Mouse (Mus musculus): ENCODE measurements around the gene Cfd.
A peak's percentile ranks its signal among the peaks of the same experiment; 100 is the strongest.

Cfd gene

GRCm38 (mm10) chr10:79934272-79934721 lies 43.6 kb downstream of the Cfd start:
- no peak for DNase-seq (ENCODE audit: low spot score)

DNA sequence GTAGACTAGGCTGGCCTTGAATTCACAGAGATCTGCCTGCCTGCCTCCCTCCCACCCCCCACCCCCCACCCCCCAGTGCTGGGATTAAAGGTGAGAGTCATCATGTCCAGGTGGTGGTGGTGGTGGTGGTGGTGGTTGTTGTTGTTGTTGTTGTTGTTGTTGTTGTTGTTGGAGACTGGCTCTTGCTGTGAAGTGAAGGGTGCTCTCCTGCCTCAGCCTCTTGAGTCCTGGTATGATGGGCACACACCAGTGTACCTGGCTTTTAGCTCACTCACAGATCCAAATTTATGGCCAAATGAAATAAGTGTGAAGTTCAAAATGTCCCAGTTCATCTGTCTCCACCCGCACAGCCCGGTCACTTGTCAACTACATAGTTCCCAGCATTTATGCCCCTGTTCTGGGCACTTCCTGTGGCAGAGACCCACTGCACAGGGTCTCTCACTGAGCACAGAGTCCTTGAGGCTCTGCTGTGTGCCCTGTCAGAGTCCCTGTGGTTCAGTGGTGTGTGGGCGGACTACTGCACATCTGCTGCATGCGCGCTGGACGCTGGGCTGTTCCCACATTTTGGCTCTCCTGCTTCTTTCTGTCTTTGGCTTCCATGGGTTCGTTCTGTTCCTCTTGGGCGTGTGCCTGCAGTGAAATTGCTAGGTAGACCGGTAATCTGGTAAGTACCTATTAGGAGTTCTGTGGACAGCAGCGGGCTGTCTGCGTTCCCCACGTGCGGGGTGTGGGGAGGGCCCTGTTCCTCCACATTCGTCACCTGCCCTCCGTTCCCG lies 44.3 kb downstream of the Cfd start:
- no peak for DNase-seq (ENCODE audit: low spot score)

- DNase-seq (ENCODE audit: low spot score) = no peak
These were observed 45.7 kb downstream of the Cfd start for GRCm38 (mm10) chr10:79936284-79936910.

- DNase-seq (ENCODE audit: low spot score) = peak; percentile 89
These were observed 46.3 kb downstream of the Cfd start for GRCm38 (mm10) chr10:79936911-79937441.

DNA sequence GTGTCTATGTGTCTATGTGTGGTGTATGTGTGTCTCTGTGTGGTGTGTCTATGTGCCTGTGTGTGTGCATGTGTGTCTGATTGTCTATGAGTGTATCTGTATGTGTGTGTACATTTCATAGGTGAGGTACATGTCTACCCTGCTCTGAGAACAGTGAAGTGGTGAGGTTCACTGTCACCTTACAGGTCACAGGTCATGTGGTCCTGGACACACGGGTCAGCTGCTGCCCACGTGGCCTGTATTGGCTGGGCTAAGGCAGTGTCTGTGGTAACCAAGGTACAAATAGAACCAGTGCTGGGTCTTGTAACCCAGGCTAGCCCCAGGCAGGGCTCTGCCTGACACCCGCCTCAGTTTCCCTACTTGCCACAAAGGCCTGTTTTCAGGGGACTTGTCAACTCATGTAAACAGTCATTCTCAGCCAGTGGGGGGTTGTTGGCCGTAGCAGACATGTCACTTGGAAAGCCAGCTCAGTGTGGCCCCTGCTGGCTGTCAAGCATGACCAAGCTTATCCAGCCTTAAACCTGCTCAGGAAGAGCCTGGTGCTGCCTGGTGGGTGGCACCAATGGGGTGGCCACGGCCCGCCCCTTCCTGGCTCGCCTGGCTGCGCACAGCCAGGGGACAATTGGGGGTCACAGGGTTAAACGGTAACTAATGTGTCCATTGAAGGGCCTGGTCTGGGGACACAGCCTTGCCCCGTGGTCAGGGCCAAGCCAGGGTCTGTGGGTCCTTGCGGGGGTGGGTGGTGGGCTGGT lies 47.3 kb downstream of the Cfd start:
- no peak for DNase-seq (ENCODE audit: low spot score)

DNA sequence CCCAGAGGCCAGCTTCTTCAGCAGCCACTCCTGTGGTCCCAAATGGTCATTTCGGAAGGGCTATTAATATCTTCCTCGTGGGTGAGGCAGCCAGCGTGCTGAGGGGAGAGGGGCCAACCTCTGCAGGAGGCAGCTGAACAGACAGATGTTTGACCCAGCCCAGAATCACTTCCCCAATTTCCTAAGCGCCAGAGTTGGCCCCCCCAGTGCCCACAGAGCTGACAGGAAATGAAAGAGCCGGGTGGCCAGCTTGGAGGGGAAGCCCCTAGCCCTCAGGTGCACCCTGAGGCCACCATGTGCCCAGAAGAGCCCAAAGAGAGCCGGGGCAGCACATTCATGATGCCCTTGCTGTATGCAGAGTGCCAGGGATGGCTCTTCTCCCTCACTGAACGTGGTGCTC lies 50.1 kb downstream of the Cfd start:
- DNase-seq (ENCODE audit: low spot score) = no peak
